Mouse (Mus musculus) liver, embryonic 11.5 days (tissue): ENCODE data around the gene Cd93. TPM values are rescaled to one million over a fixed set of nuclear protein-coding genes. Genes with fewer than 3 reads are reported as not detected.

ENCODE experiments used
- ATAC-seq: fragments of 200-750 bp; cut with Nextera tagmentation; replicated peaks from 2 replicates; pipeline ENCODE4 v1.8.0; 2017; ENCODE audit warnings: moderate number of reproducible peaks, mild to moderate bottlenecking, moderate TSS enrichment, moderate library complexity; ENCODE audit not compliant: low FRiP score
- DNase-seq: peaks from one replicate; pipeline ENCODE4 v3.0.0-alpha.2; 2017; ENCODE audit warnings: low spot score
- H3K27ac ChIP-seq: fragments of 300-500 bp; sonication (generic); 2 replicates; pipeline ENCODE4 v1.5.1; 2014; ENCODE audit warnings: mild to moderate bottlenecking, low read depth, low read length, control low read depth
- H3K27me3 ChIP-seq: fragments of 300-500 bp; sonication (generic); replicated peaks from 2 replicates; pipeline ENCODE4 v1.6.1; 2014; ENCODE audit warnings: low read length, mixed read lengths; ENCODE audit not compliant: control insufficient read depth, insufficient read depth
- H3K36me3 ChIP-seq: fragments of 300-500 bp; sonication (generic); 2 replicates; pipeline ENCODE4 v1.6.1; 2014; ENCODE audit warnings: mild to moderate bottlenecking, low read length, moderate library complexity, mixed read lengths; ENCODE audit not compliant: control insufficient read depth, insufficient read depth
- H3K4me1 ChIP-seq: fragments of 300-500 bp; sonication (generic); replicated peaks from 2 replicates; pipeline ENCODE4 v1.6.1; 2014; ENCODE audit warnings: low read length, mixed read lengths; ENCODE audit not compliant: control insufficient read depth, insufficient read depth
- H3K4me2 ChIP-seq: fragments of 300-500 bp; sonication (generic); 2 replicates; pipeline ENCODE4 v1.6.1; 2014; ENCODE audit warnings: mild to moderate bottlenecking, control low read depth, moderate library complexity
- H3K4me3 ChIP-seq: fragments of 300-500 bp; sonication (generic); 2 replicates; pipeline ENCODE4 v1.5.1; 2014; ENCODE audit warnings: low read depth, low read length, control low read depth
- H3K9ac ChIP-seq: fragments of 300-500 bp; sonication (generic); 2 replicates; pipeline ENCODE4 v1.6.1; 2014; ENCODE audit warnings: low read depth, low read length, control low read depth
- H3K9me3 ChIP-seq: fragments of 300-500 bp; sonication (generic); 2 replicates; pipeline ENCODE4 v1.6.1; 2016; ENCODE audit warnings: low read length, inconsistent platforms, mixed read lengths; ENCODE audit not compliant: control insufficient read depth
- WGBS: fragments of 180-500 bp; shearing (Covaris S2); extraction: QIAGEN DNeasy Blood & Tissue Kit; methylation state at CpG from one replicate; pipeline ENCODE4 v1.1.7; 2014; 5-methylcytosine and 5-hydroxymethylcytosine counted together
- polyA plus RNA-seq: library from polyadenylated mRNA; unstranded; fragments of >200 nt; fragmentation: Nextera tagmentation; extraction: Ambion mirVana; gene quantifications from 2 replicates; pipeline ENCODE4 v1.2.1, GENCODE M21; 2014

Cd93 gene
- polyA plus RNA-seq, 1 experiment from 2014 or later, result 5.0 TPM

DNA sequence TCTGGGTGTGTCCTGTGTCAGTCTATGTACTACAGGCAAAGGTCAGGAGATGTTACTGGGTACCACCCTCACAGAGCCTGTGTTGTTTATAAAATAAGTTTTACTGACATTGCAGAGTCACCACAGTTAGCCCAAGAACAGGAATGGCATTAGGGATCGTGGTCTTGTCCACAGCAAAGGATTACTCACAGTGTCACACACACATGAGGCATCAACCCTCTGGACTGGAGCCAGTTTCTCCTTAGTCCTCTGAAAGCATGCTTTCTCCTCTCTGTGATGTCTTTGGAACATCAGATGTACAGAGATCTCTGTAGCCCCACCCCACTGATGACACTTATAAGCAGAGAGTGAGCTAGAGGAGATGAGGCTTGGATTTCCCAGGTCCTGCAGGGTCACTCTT is 41.1 kb downstream of the Cd93 start:
- Histone ChIP-seq H3K9me3 (no peaks in the 10 kb centered on the region), H3K4me2 (no peak overlapping the region), H3K36me3 (no peaks in the 10 kb centered on the region), H3K4me1 (no peaks in the 10 kb centered on the region; the same call in 1 of the 2 replicates), H3K27me3 (peaks cover 24% of the 10 kb centered on the region), H3K9ac (no peak overlapping the region), H3K27ac (no peak overlapping the region), H3K4me3 (no peak overlapping the region)
- DNase-seq, result no peak
- WGBS, result 75% methylated on average over 1 of the region's 1 CpGs
- no peak for ATAC-seq

DNA sequence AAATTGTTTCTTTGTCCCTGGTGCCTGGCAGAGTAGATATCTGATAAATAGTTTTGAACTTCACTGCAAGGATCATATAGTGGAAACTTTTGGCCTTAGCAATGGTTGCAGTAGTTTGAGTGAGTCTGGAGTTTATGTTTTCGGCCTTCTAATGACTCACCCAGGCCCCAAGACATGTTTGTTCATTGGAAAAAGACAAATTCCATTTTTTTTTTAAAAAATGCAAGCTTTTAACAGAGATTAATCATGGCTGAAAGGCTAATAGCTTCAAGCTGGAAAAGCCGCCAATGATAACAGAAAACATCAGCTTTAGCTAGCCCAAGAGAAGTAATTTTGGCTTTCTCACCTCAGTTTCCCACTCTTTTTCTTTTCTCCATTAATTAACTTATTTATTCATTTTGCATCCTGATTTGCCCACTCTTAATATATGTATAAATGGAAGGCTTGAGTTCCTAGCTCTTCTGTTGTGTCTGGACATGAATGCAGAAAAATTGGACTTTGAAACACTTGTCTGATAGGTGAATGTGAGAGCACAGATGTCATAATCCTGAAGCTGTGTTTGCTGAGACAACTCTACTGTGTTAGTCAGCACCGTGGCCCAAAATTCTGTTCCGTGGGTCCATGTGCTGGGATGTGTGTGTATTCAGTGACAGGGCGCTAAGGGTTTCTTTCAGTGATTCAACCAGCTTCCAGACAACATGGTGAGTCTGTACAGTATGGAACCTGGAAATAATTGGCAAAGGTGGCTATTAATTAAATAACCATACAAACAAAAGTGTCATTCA is 44.3 kb downstream of the Cd93 start:
- Histone ChIP-seq H3K27ac (no peak overlapping the region), H3K9me3 (no peaks in the 10 kb centered on the region), H3K27me3 (peaks cover 31% of the 10 kb centered on the region), H3K4me2 (no peak overlapping the region), H3K4me3 (no peak overlapping the region), H3K36me3 (no peaks in the 10 kb centered on the region), H3K4me1 (no peaks in the 10 kb centered on the region), H3K9ac (no peak overlapping the region)
- ATAC-seq (no peak), DNase-seq (no peak)
- WGBS, result 77% methylated on average over 5 of the region's 5 CpGs

DNA sequence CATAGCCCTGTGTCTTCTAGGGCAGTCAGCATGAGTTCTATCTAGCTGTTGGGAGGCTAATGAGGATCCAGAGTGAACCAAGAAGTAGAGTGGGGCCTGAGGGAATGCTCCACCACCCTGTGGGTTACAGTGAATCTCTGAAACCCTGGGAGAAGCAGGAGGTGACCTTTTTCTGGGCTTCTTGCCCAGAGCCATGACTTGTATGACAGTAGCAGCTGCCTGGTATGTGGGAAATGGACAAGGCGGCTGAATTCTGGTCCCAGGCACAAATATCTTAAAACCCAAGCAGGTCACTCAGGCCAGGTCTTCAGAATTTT is 45.6 kb downstream of the Cd93 start:
- Histone ChIP-seq H3K4me3 (no peak overlapping the region), H3K9ac (no peak overlapping the region), H3K27ac (no peak overlapping the region), H3K27me3 (peaks cover 36% of the 10 kb centered on the region), H3K9me3 (no peaks in the 10 kb centered on the region), H3K36me3 (no peaks in the 10 kb centered on the region), H3K4me1 (no peaks in the 10 kb centered on the region), H3K4me2 (no peak overlapping the region)
- ATAC-seq (no peak), DNase-seq (no peak)
- WGBS, result 85% methylated on average over 1 of the region's 1 CpGs

DNA sequence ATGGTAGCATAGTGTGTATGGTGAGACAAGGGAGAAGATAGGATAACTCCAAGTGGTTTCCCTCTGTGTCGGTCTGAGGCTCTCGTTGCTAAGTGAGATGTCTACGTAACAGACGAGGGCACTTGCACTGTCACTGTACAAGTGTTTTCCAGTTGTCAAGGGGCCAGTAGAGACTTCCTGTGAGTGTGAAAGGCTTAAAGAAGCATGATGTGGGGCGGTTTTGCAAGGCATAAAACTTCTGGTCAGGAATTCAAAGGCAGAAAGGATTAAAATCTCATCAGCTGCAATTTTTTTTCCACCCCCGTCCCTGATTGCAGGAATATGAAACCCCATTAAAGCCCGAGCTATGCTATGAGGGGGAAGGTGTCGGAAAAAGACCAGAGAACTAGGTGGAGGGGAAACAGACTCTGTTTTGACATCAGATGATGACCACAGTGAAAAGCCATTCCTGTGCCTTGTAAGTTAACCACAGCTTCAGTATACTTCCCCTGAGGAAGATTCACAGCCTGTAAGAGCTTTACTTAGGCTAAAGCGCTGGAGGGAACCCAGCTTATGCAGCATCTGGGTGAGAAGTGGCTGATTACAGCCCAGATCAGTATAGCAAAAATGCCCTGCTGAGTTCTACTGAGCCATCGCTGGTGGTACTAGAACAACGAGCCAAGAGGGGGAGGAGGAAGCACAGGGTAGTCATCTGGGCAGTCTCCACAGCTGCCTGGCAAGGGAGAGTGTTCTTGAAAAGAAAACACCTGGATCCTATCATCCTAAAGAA is 46.2 kb downstream of the Cd93 start:
- no peaks in the 10 kb centered on the region for H3K4me1 ChIP-seq
- no peak overlapping the region for H3K4me3 ChIP-seq
- no peak for DNase-seq
- H3K27me3 ChIP-seq, result peaks cover 36% of the 10 kb centered on the region
- no peaks in the 10 kb centered on the region for H3K9me3 ChIP-seq
- ATAC-seq, result no peak; the same call in 1 of the 2 replicates
- H3K4me2 ChIP-seq, result no peak overlapping the region
- no peak overlapping the region for H3K27ac ChIP-seq
- no peak overlapping the region for H3K9ac ChIP-seq
- no peaks in the 10 kb centered on the region for H3K36me3 ChIP-seq
- WGBS, result 38% methylated on average over 11 of the region's 11 CpGs

DNA sequence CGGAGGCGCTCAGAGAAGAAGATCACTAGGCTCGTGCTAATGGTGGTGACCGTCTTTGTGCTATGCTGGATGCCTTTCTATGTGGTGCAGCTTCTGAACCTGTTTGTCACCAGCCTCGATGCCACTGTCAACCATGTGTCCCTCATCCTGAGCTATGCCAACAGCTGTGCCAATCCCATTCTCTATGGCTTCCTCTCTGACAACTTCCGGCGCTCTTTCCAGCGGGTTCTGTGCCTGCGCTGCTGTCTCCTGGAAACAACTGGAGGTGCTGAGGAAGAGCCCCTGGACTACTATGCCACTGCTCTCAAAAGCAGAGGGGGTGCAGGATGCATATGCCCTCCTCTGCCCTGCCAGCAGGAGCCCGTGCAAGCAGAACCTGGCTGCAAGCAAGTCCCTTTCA is 47.2 kb downstream of the Cd93 start:
- DNase-seq (no peak), ATAC-seq (no peak)
- Histone ChIP-seq H3K27ac (no peak overlapping the region), H3K27me3 (peaks cover 36% of the 10 kb centered on the region), H3K4me3 (no peak overlapping the region), H3K4me2 (no peak overlapping the region), H3K36me3 (no peaks in the 10 kb centered on the region), H3K9ac (no peak overlapping the region), H3K9me3 (no peaks in the 10 kb centered on the region), H3K4me1 (no peaks in the 10 kb centered on the region)
- WGBS, result 65% methylated on average over 10 of the region's 10 CpGs

DNA sequence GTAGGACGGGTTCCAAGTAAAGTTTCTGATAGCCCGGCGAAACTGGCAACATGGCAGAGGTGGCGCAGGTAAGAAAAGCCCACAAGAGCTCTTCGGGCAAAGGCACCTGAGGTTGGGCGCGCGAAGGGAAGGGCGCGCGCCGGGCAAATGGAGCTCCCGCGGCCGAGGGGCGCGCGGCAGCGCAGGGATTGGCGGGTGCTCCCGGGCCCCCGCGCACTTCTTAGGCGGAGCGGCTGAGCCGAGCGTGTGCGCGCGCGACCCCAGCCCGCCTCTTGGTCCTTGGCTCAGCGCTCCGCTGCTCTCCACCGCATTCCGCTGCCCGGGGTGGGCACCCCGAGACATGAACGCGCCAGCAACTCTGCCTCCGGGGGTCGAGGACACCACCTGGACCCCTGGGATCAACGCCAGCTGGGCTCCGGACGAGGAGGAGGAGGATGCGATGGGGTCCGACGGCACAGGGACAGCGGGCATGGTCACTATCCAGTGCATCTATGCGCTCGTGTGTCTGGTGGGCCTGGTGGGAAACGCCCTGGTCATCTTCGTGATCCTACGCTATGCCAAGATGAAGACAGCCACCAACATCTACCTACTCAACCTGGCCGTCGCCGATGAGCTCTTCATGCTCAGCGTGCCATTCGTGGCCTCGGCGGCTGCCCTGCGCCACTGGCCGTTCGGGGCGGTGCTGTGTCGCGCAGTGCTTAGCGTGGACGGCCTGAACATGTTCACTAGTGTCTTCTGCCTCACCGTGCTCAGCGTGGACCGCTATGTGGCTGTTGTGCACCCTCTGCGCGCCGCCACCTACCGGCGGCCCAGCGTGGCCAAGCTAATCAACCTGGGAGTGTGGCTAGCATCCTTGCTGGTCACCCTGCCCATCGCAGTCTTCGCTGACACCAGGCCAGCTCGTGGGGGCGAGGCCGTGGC is 48.0 kb downstream of the Cd93 start, which contains the start of gene Sstr4:
TSS of gene Sstr4 (plus strand) at position 214 of the 921 bp plus-strand sequence.
- WGBS, result 5% methylated on average over 83 of the region's 83 CpGs
- Histone ChIP-seq H3K27ac (no peak within 1 kb of the TSS), H3K9ac (no peak within 1 kb of the TSS), H3K27me3 (peaks cover 36% of the 10 kb centered on the region), H3K4me3 (peak within 1 kb of the TSS; percentile 47), H3K36me3 (no peaks in the 10 kb centered on the region), H3K4me2 (peak within 1 kb of the TSS; percentile 77), H3K9me3 (no peaks in the 10 kb centered on the region), H3K4me1 (no peaks in the 10 kb centered on the region)
- peak; percentile 43 for ATAC-seq
- DNase-seq, result no peak

DNA sequence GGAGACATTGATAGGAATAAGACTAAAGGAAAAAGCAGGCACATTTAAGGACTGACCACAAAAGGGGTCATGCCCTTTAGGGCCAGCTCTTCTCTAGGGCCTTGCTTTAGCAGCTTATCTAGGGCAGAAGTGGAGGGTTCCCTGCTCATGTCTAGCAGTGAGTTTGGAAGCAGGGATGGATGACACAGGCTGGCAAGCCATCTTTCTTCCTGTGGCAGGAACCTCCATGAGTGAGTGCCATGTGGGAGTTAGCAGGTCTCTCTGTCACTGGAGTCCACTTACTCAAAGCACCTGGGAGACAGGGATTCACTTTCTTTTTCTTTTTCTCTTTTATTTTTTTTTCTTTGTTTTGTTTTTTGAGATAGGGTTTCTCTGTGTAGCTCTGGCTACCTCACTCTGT is 49.5 kb downstream of the Cd93 start:
- H3K9me3 ChIP-seq, result no peaks in the 10 kb centered on the region
- no peak overlapping the region for H3K4me2 ChIP-seq
- H3K27me3 ChIP-seq, result peaks cover 36% of the 10 kb centered on the region
- DNase-seq (no peak), ATAC-seq (no peak)
- H3K27ac ChIP-seq, result no peak overlapping the region
- H3K36me3 ChIP-seq, result no peaks in the 10 kb centered on the region
- H3K9ac ChIP-seq, result no peak overlapping the region
- no peaks in the 10 kb centered on the region for H3K4me1 ChIP-seq
- H3K4me3 ChIP-seq, result no peak overlapping the region

DNA sequence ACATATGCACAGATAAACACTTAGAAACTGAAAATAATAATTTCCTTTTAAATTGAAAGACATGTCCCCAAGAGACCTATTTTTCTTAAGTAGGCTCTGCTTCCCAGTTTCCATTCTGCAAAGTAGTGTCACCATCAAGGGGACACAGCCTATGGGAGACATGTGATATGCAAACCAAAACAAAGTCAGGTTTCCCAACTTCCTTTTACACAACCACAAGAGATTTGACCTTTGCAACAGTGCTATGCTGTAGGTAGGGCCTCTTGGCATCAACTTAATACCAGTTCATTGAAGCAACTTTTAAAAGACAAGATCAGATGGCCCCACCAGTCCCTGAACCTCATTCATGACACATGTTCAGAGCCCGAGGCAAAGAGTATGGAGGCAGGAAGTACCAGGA is 50.2 kb downstream of the Cd93 start:
- no peaks in the 10 kb centered on the region for H3K36me3 ChIP-seq

More for the DNA sequence above, 50.2 kb downstream of the Cd93 start:
- H3K27ac ChIP-seq, result no peak overlapping the region
- H3K4me3 ChIP-seq, result no peak overlapping the region
- H3K27me3 ChIP-seq, result peaks cover 36% of the 10 kb centered on the region
- WGBS, result 45% methylated on average over 1 of the region's 1 CpGs
- H3K9me3 ChIP-seq, result no peaks in the 10 kb centered on the region
- ATAC-seq, result no peak
- no peak for DNase-seq
- H3K4me1 ChIP-seq, result no peaks in the 10 kb centered on the region
- H3K9ac ChIP-seq, result no peak overlapping the region
- no peak overlapping the region for H3K4me2 ChIP-seq
